Mouse (Mus musculus) bone marrow, adult 2 months (tissue): ENCODE measurements around the gene Bcas3.

Experiments
- CTCF ChIP-seq: fragments of 200-500 bp; IDR thresholded peaks from 2 replicates; pipeline ENCODE4 v1.5.1; 2011; ENCODE audit warnings: low read length, control low read depth; ENCODE audit not compliant: control insufficient read depth, insufficient read depth
- POLR2A ChIP-seq: fragments of 200-500 bp; IDR thresholded peaks from 2 replicates; pipeline ENCODE4 v1.6.1; 2011; ENCODE audit warnings: low read depth, mild to moderate bottlenecking, control low read depth, low read length, borderline replicate concordance; ENCODE audit not compliant: control insufficient read depth

- TF ChIP-seq CTCF, result no peak
- TF ChIP-seq POLR2A, result no peak
Observed at GRCm38 (mm10) chr11:85359641-85360040, 6.7 kb downstream of the Bcas3 start.
